Mouse (Mus musculus) G1E (cell line): Measurements from ENCODE around the gene B3gnt3. TPM values are rescaled to one million over a fixed set of nuclear protein-coding genes. Genes with fewer than 3 reads are reported as not detected.

ENCODE experiments used
- ATAC-seq: 2 replicates; pipeline ENCODE4 v1.8.0; 2016; ENCODE audit warnings: mild to moderate bottlenecking; ENCODE audit not compliant: insufficient number of reproducible peaks, poor library complexity, low FRiP score, severe bottlenecking; ENCODE audit errors: extremely low read depth
- DNase-seq: peaks from one replicate; pipeline ENCODE4 v3.0.0; 2012; ENCODE audit warnings: low spot score
- H3K27me3 ChIP-seq: 2 replicates; pipeline ENCODE4 v1.6.1; 2012; ENCODE audit warnings: mild to moderate bottlenecking, low read length, inconsistent platforms; ENCODE audit not compliant: insufficient read depth
- H3K36me3 ChIP-seq: replicated peaks from 2 replicates; pipeline ENCODE3; 2012; ENCODE audit warnings: mild to moderate bottlenecking, inconsistent platforms
- H3K4me1 ChIP-seq: 2 replicates; pipeline ENCODE4 v1.6.1; 2012; ENCODE audit warnings: low read depth, low read length, inconsistent platforms, mixed read lengths; ENCODE audit not compliant: insufficient read depth
- H3K4me3 ChIP-seq: 2 replicates; pipeline ENCODE4 v1.5.1; 2012; ENCODE audit warnings: low read depth, mild to moderate bottlenecking, inconsistent platforms, low read length, moderate library complexity, mixed read lengths
- H3K9me3 ChIP-seq: replicated peaks from 2 replicates; pipeline ENCODE4 v1.6.1; 2012; ENCODE audit warnings: inconsistent platforms
- CTCF ChIP-seq: IDR thresholded peaks from 2 replicates; pipeline ENCODE4 v1.5.1; 2012; ENCODE audit warnings: low read depth, low read length, inconsistent platforms, mixed read lengths
- GATA1 ChIP-seq: IDR thresholded peaks from 2 replicates; pipeline ENCODE4 v1.6.1; 2012; ENCODE audit warnings: borderline replicate concordance, low read length, inconsistent platforms, mixed read lengths
- GATA2 ChIP-seq: IDR thresholded peaks from 2 replicates; pipeline ENCODE4 v1.6.1; 2012; ENCODE audit warnings: low read depth, low read length, inconsistent platforms, borderline replicate concordance
- POLR2AphosphoS5 ChIP-seq: IDR thresholded peaks from 2 replicates; pipeline ENCODE4 v1.6.1; 2012; ENCODE audit warnings: low read depth, low read length, inconsistent platforms; ENCODE audit not compliant: insufficient replicate concordance
- TAL1 ChIP-seq: conservative IDR thresholded peaks from 2 replicates; pipeline ENCODE4 v1.6.1; 2012; ENCODE audit warnings: low read depth, low read length, inconsistent platforms, mixed read lengths
- polyA plus RNA-seq: library from polyadenylated mRNA; stranded (reverse); fragments of >175 nt; gene quantifications from 2 replicates; pipeline ENCODE4 v1.2.3, GENCODE M21; 2012
- total RNA-seq, 2 experiments: library from RNA; stranded (forward) in 1 of 2; stranded (reverse) in 1 of 2; fragments of 200-1000 nt in 1 of 2; fragments of >200 nt in 1 of 2; fragmentation: Nextera tagmentation in 1 of 2; gene quantifications; 2 replicates each; pipeline ENCODE4 v1.2.3; 2014 to 2017

Gene B3gnt3
- total and polyA plus RNA-seq, 3 experiments, result 0.05 TPM; not detected in 2

DNA sequence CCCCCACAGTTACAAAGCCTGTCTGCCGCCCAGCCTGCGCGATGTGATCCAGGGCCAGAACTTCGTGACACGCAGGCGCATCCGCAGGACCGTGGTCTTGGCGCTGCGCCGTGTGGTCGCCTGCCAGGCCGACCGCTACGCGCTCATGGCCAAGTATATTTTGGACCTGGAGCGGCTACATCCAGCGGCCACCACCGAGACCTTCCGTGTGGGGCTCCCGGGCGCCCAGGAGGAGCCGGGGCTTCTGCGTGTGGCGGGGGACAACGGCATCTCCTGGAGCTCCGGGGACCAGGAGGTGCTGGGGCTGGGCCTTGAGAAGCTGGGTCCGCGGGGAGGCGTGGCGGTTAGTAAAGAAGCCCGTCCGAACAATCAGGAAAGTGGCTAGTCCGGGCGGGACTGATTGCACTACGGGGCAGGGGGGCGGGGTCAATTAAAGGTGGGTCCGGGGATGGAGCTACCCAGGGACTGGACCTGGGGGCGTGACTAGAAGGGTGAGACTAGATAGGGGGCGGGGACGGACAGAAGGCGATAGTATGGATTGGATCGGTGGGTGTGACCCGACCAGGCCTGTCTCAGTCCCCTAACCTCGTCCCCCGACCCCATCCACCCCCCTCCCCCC, 21.9 kb downstream of the B3gnt3 start:
- no peak for ATAC-seq
- Histone ChIP-seq H3K4me1 (peaks cover 30% of the 10 kb centered on the region), H3K36me3 (peaks cover 75% of the 10 kb centered on the region), H3K4me3 (no peak overlapping the region), H3K9me3 (peaks cover 15% of the 10 kb centered on the region), H3K27me3 (no peaks in the 10 kb centered on the region)
- no peak for TF ChIP-seq TAL1
- DNase-seq, result no peak

DNA sequence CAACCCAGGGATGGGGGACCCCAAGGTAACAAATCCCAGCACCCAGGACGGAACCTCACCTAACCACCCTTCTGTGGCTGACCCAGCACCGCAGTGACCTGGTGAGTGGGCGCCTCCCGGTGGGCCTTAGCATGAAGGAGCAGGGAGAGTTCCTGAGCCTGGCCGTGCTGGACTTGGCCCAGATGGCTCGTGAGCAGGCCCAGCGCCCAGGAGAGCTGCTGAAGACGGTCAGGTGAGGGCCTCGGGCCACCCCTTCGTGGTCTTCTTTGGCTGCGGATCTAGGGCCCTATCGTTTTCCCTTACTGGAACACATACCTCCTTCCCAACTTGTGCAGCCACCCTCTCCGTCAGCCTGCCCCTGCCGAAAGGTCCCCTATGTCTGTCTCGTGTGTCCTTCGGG, 22.5 kb downstream of the B3gnt3 start:
- TF ChIP-seq POLR2AphosphoS5, result no peak
- TF ChIP-seq CTCF, result no peak
- no peak for TF ChIP-seq GATA2
- TF ChIP-seq GATA1, result no peak
- TF ChIP-seq TAL1, result no peak
- Histone ChIP-seq H3K36me3 (peaks cover 69% of the 10 kb centered on the region), H3K4me1 (peaks cover 30% of the 10 kb centered on the region), H3K4me3 (peak overlapping the region; percentile 9; the same call in 1 of the 2 replicates), H3K27me3 (no peaks in the 10 kb centered on the region), H3K9me3 (peaks cover 15% of the 10 kb centered on the region)
- DNase-seq (no peak), ATAC-seq (no peak)

DNA sequence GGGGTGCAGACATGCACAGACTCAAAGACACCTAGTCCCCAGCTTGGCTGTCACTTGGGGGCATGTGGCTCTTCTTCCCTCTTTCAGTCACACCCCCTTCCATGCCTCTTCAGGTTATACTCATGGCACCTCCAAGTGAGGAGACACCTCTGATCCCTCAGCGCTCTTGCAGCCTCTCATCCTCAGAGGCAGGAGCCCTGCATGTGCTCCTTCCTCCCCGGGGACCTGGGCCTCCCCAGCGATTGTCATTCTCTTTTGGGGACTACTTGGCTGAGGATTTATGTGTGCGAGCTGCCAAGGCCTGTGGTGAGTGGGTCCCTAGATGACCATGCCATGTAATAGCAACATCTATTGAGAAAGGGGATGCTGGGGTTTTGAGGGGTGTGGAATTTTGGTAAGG, 23.4 kb downstream of the B3gnt3 start:
- H3K4me3 ChIP-seq, result no peak overlapping the region
- H3K27me3 ChIP-seq, result no peaks in the 10 kb centered on the region
- no peak for DNase-seq
- H3K36me3 ChIP-seq, result peaks cover 60% of the 10 kb centered on the region
- peaks cover 15% of the 10 kb centered on the region for H3K9me3 ChIP-seq
- ATAC-seq, result no peak
- no peak for TF ChIP-seq CTCF
- no peak for TF ChIP-seq GATA2
- H3K4me1 ChIP-seq, result peaks cover 30% of the 10 kb centered on the region

DNA sequence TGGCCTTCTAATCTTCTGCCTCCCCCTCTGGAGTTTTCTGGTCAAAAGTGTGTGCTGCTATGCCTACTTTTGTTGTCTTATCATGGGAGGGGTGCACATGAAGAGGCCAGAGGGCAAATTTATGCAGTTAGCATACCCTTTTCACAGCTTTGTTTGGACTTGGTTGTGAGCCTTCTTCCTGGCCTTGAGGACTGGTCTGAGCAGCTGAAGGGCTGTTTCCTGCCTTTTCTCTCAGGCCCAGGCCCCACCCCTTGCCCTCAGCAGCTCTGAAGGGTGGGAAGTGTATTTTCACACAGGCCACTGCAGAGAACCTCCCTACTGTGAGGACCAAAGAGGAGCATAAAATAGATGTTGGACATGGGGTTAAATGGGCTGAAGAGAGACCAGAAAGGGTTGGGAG, 24.0 kb downstream of the B3gnt3 start:
- peaks cover 15% of the 10 kb centered on the region for H3K9me3 ChIP-seq
- H3K4me1 ChIP-seq, result peaks cover 33% of the 10 kb centered on the region
- H3K27me3 ChIP-seq, result no peaks in the 10 kb centered on the region
- peak; percentile 39 for DNase-seq
- H3K4me3 ChIP-seq, result peak overlapping the region; percentile 20; the same call in 1 of the 2 replicates
- TF ChIP-seq TAL1 (no peak), GATA1 (no peak), CTCF (no peak), GATA2 (no peak), POLR2AphosphoS5 (no peak)
- ATAC-seq, result no peak
- H3K36me3 ChIP-seq, result peaks cover 54% of the 10 kb centered on the region

DNA sequence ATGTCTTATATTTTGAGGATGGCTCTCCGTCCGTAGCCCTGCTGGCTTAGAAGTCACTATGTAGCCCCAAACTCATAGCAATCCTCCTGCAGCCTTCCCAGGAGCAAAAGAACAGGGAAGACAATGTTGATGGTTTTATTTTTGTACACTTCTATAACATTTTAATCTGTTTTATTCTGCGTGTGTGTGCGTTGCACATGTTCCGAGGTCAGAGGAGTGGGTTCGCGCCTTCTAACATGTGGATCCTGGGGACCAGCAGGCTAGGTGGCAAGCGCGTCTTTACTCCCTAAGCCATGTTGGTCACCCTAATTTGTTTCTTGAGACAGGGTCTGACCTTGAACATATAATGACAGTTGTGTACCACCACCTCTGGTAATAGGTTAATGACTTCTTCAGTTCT, 24.8 kb downstream of the B3gnt3 start:
- H3K4me3 ChIP-seq, result peak overlapping the region; percentile 82
- ATAC-seq, result no peak
- TF ChIP-seq GATA2 (no peak), GATA1 (no peak), POLR2AphosphoS5 (no peak)
- no peaks in the 10 kb centered on the region for H3K27me3 ChIP-seq
- no peak for DNase-seq
- H3K36me3 ChIP-seq, result peaks cover 46% of the 10 kb centered on the region
- H3K9me3 ChIP-seq, result peaks cover 15% of the 10 kb centered on the region
- H3K4me1 ChIP-seq, result peaks cover 41% of the 10 kb centered on the region

DNA sequence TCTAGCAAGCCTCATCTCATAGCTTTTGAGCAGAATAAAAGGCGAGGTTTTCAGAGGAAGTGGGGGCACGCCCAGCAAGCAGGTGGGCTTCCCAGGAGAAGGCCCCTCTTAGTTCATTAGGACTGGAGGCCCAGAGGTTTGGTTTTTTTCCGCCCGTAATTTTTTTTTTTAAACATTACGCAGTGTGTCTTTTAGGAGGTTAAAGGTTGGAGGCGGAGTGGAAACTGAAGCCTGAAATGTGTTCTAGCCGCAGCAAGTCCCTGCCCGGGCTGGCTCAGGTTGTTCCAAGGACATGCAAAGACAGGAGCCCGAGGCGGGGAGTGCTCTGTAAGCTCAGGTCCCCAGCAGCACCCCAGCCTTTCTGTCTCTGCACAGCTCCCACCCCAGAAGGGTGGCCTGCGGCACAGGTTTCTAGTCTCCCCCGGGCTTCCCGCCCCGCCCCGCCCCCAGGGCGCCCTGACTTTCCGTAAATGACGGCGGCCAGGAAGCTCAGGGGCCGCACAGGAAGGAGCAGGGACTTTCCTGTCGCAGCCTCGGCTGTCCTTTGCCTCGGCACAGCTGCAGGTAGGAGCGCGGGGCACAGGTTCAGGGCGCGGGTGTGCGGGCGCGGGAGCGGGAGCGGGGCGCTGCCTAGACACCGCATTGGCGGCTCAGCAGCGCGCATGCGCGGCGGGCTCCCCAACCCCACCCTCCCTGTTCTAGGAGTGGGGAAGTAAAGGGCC, 25.4 kb downstream of the B3gnt3 start, which contains the start of gene Jak3:
TSS of gene Jak3 (plus strand) at position 277 of the 722 bp plus-strand sequence.
- peaks cover 40% of the 10 kb centered on the region for H3K36me3 ChIP-seq
- peaks cover 15% of the 10 kb centered on the region for H3K9me3 ChIP-seq
- DNase-seq, result peak; percentile 87
- H3K27me3 ChIP-seq, result peaks cover 2% of the 10 kb centered on the region; the same call in 1 of the 2 replicates
- H3K4me3 ChIP-seq, result peak within 1 kb of the TSS; percentile 82
- TF ChIP-seq TAL1, result no peak
- no peak for TF ChIP-seq CTCF
- ATAC-seq, result no peak
- H3K4me1 ChIP-seq, result peaks cover 46% of the 10 kb centered on the region
